Mouse (Mus musculus): ENCODE results near the gene H2-Eb2.

H2-Eb2 gene

GRCm38 (mm10) chr17:34325436-34325835 is at the start of gene H2-Eb2:
Gene H2-Eb2, plus strand, starts transcription at chr17:34325665.
- peak; percentile 40 for DNase-seq (ENCODE audit: low read depth, low spot score)

GRCm38 (mm10) chr17:34280499-34281038 is 44.9 kb upstream of the H2-Eb2 start:
- DNase-seq (ENCODE audit: low read depth, low spot score), result no peak

GRCm38 (mm10) chr17:34281836-34282235 is 43.6 kb upstream of the H2-Eb2 start:
- DNase-seq (ENCODE audit: low read depth, low spot score), result no peak

- no peak for DNase-seq (ENCODE audit: low read depth, low spot score)
Observed at GRCm38 (mm10) chr17:34285371-34285770, 40.1 kb upstream of the H2-Eb2 start.

GRCm38 (mm10) chr17:34285848-34286247 is 39.6 kb upstream of the H2-Eb2 start:
- peak; percentile 81 for DNase-seq (ENCODE audit: low read depth, low spot score)

GRCm38 (mm10) chr17:34286501-34286900 is 39.0 kb upstream of the H2-Eb2 start:
- no peak for DNase-seq (ENCODE audit: low read depth, low spot score)

GRCm38 (mm10) chr17:34286999-34287398 is 38.5 kb upstream of the H2-Eb2 start:
- DNase-seq (ENCODE audit: low read depth, low spot score), result no peak

- peak; percentile 92 for DNase-seq (ENCODE audit: low read depth, low spot score)
Observed at GRCm38 (mm10) chr17:34287648-34288047, 37.8 kb upstream of the H2-Eb2 start, which contains the start of gene H2-Aa. Gene H2-Aa, minus strand, starts transcription at chr17:34287823.

GRCm38 (mm10) chr17:34288131-34288530 is 37.3 kb upstream of the H2-Eb2 start:
- no peak for DNase-seq (ENCODE audit: low read depth, low spot score)

GRCm38 (mm10) chr17:34291609-34292008 is 33.9 kb upstream of the H2-Eb2 start:
- peak; percentile 93 for DNase-seq (ENCODE audit: low read depth, low spot score)

- no peak for DNase-seq (ENCODE audit: low read depth, low spot score)
Observed at GRCm38 (mm10) chr17:34292570-34292969, 32.9 kb upstream of the H2-Eb2 start.

- DNase-seq (ENCODE audit: low read depth, low spot score), result peak; percentile 40
Observed at GRCm38 (mm10) chr17:34293533-34293932, 31.9 kb upstream of the H2-Eb2 start.

GRCm38 (mm10) chr17:34294249-34294648 is 31.2 kb upstream of the H2-Eb2 start:
- no peak for DNase-seq (ENCODE audit: low read depth, low spot score)

GRCm38 (mm10) chr17:34295307-34295706 is 30.2 kb upstream of the H2-Eb2 start:
- no peak for DNase-seq (ENCODE audit: low read depth, low spot score)

- peak; percentile 85 for DNase-seq (ENCODE audit: low read depth, low spot score)
Observed at GRCm38 (mm10) chr17:34295891-34296794, 29.3 kb upstream of the H2-Eb2 start.

GRCm38 (mm10) chr17:34299356-34299755 is 26.1 kb upstream of the H2-Eb2 start:
- no peak for DNase-seq (ENCODE audit: low read depth, low spot score)

GRCm38 (mm10) chr17:34300071-34300470 is 25.4 kb upstream of the H2-Eb2 start:
- no peak for DNase-seq (ENCODE audit: low read depth, low spot score)

GRCm38 (mm10) chr17:34300691-34301566 is 24.5 kb upstream of the H2-Eb2 start:
- peak; percentile 59 for DNase-seq (ENCODE audit: low read depth, low spot score)

GRCm38 (mm10) chr17:34301670-34302190 is 23.7 kb upstream of the H2-Eb2 start:
- DNase-seq (ENCODE audit: low read depth, low spot score), result no peak

- DNase-seq (ENCODE audit: low read depth, low spot score), result no peak
Observed at GRCm38 (mm10) chr17:34303789-34304188, 21.7 kb upstream of the H2-Eb2 start.

- DNase-seq (ENCODE audit: low read depth, low spot score), result peak; percentile 88
Observed at GRCm38 (mm10) chr17:34304751-34305150, 20.7 kb upstream of the H2-Eb2 start.

Measured in CD4-positive, CD25-positive, alpha-beta regulatory T cell, adult 2 months (primary cell).